Mouse (Mus musculus): ENCODE results near the gene Cnot11.

Gene Cnot11

GRCm38 (mm10) chr1:39555556-39556415 lies 21.0 kb downstream of the Cnot11 start:
- POLR2A ChIA-PET, result interaction anchor here in 2 of 4 experiments (1.3 to 3.1 kb wide), 5 partner anchors 8 to 20 kb away, joined by 4 to 15 read pairs (median 5); no protein-coding TSS in a partner anchor
- CTCF ChIA-PET, result interaction anchor here in 1 of 4 experiments (1.4 kb wide), 1 partner anchor 28 kb away, joined by 3 read pairs; no protein-coding TSS in a partner anchor

GRCm38 (mm10) chr1:39559009-39559408 lies 24.2 kb downstream of the Cnot11 start:
- ChIA-PET POLR2A (interaction anchor here in 2 of 4 experiments (0.9 to 3.1 kb wide), 3 partner anchors 13 to 17 kb away, joined by 3 to 15 read pairs (median 3); no protein-coding TSS in a partner anchor), CTCF (no interaction called here)

- CTCF ChIA-PET, result no interaction called here
- POLR2A ChIA-PET, result interaction anchor here in 2 of 4 experiments (1.3 to 1.7 kb wide), 3 partner anchors 11 to 15 kb away, joined by 3 to 9 read pairs (median 3); partner anchors contain the start of gene Rnf149 (in 1 of the 2)
Observed at GRCm38 (mm10) chr1:39561920-39562319, 27.1 kb downstream of the Cnot11 start.

GRCm38 (mm10) chr1:39563161-39563560 lies 28.4 kb downstream of the Cnot11 start:
- ChIA-PET POLR2A (interaction anchor here in 3 of 4 experiments (0.6 to 7.0 kb wide), 7 partner anchors 8 to 16 kb away, joined by 3 to 69 read pairs (median 6); partner anchors contain the start of gene Rnf149 (in 1 of the 3)), CTCF (no interaction called here)

- CTCF ChIA-PET, result no interaction called here
- POLR2A ChIA-PET, result interaction anchor here in 2 of 4 experiments (1.0 to 7.0 kb wide), 6 partner anchors 8 to 25 kb away, joined by 4 to 69 read pairs (median 7); partner anchors contain the start of gene Rnf149 (in 2 of the 2)
Observed at GRCm38 (mm10) chr1:39564603-39565002, 29.8 kb downstream of the Cnot11 start.

- CTCF ChIA-PET, result interaction anchor here in 1 of 4 experiments (0.7 kb wide), 1 partner anchor 81 kb away, joined by 3 read pairs; no protein-coding TSS in a partner anchor
- POLR2A ChIA-PET, result interaction anchor here in 2 of 4 experiments (1.2 to 7.0 kb wide), 7 partner anchors 8 to 24 kb away, joined by 3 to 69 read pairs (median 3); partner anchors contain the start of gene Rnf149 (in 2 of the 2)
Observed at GRCm38 (mm10) chr1:39568079-39568478, 33.3 kb downstream of the Cnot11 start.

GRCm38 (mm10) chr1:39571653-39572052 lies 36.9 kb downstream of the Cnot11 start:
- ChIA-PET POLR2A (interaction anchor here in 1 of 4 experiments (0.8 kb wide), 1 partner anchor 23 kb away, joined by 5 read pairs; no protein-coding TSS in a partner anchor), CTCF (no interaction called here)

DNA sequence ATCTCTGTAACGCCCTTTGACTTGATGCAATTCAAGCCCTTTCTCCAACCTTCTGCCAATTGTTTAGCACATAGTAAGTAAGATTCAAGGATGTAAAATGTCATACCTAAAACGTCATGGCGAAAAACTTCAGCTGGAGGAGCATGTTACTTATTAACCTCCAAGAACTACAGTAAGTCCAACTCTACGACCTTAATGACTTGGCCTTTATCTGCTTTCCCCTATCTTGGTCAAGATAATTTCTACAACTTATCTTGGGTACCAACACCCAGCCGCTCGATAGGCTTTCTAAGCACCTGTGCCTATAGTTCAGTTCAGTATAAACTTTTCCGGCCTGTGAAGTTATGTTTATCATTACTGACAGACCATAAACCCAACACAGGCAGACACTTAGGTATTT lies 39.1 kb downstream of the Cnot11 start:
- ChIA-PET POLR2A (interaction anchor here in 2 of 4 experiments (0.8 to 9.2 kb wide), 6 partner anchors 8 to 320 kb away, joined by 3 to 69 read pairs (median 4); no protein-coding TSS in a partner anchor), CTCF (no interaction called here)

- POLR2A ChIA-PET, result interaction anchor here in 3 of 4 experiments (0.5 to 9.2 kb wide), 27 partner anchors 7 to 373 kb away, joined by 3 to 69 read pairs (median 6); partner anchors contain the start of gene Cnot11 (in 1 of the 3)
- CTCF ChIA-PET, result interaction anchor here in 1 of 4 experiments (0.6 kb wide), 1 partner anchor 229 kb away, joined by 4 read pairs; no protein-coding TSS in a partner anchor
Observed at GRCm38 (mm10) chr1:39575778-39576375, 41.1 kb downstream of the Cnot11 start.

- ChIA-PET POLR2A (interaction anchor here in 3 of 4 experiments (0.5 to 9.2 kb wide), 40 partner anchors 8 to 372 kb away, joined by 3 to 69 read pairs (median 4); partner anchors contain the start of genes Cnot11 (in 1 of the 3) and Tbc1d8 (in 1 of the 3)), CTCF (interaction anchor here in 1 of 4 experiments (0.6 kb wide), 1 partner anchor 65 kb away, joined by 3 read pairs; no protein-coding TSS in a partner anchor)
Observed at GRCm38 (mm10) chr1:39576431-39577243, 41.8 kb downstream of the Cnot11 start.

GRCm38 (mm10) chr1:39577253-39577705 lies 42.5 kb downstream of the Cnot11 start, which contains the start of gene Rnf149:
Gene Rnf149 (minus strand): TSS chr1:39577405.
- ChIA-PET CTCF (no interaction called here), POLR2A (interaction anchor here in 3 of 4 experiments (0.5 to 9.2 kb wide), 31 partner anchors 9 to 204 kb away, joined by 3 to 69 read pairs (median 4); partner anchors contain the start of gene Tbc1d8 (in 1 of the 3))

GRCm38 (mm10) chr1:39578446-39578845 lies 43.7 kb downstream of the Cnot11 start:
- ChIA-PET POLR2A (interaction anchor here in 2 of 4 experiments (1.1 to 9.2 kb wide), 8 partner anchors 10 to 357 kb away, joined by 3 to 69 read pairs (median 3); no protein-coding TSS in a partner anchor), CTCF (interaction anchor here in 1 of 4 experiments (1.2 kb wide), 1 partner anchor 36 kb away, joined by 3 read pairs; no protein-coding TSS in a partner anchor)

- POLR2A ChIA-PET, result interaction anchor here in 1 of 4 experiments (1.3 to 9.2 kb wide), 3 partner anchors 13 to 28 kb away, joined by 4 to 69 read pairs (median 6); no protein-coding TSS in a partner anchor
- CTCF ChIA-PET, result interaction anchor here in 1 of 4 experiments (1.2 kb wide), 1 partner anchor 35 kb away, joined by 3 read pairs; no protein-coding TSS in a partner anchor
Observed at GRCm38 (mm10) chr1:39579139-39579538, 44.3 kb downstream of the Cnot11 start.

DNA sequence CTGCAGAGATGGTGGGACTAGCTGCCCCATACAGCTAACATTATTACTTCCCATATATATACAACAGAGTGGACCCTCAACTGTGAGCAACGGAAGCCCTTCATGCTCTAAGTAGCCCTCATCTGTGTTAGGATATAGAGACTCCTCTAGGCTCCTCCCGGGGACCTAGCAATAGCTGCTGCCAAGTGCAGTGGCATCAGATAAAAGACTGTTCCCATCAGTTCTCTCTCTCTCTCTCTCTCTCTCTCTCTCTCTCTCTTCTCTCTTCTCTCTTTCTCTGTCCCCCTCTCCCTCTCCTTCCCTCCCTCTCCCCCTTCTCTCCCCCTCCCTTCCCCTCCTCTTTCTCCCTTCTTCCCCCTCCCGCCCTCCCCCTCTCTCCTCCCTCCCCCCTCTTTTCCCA lies 46.4 kb downstream of the Cnot11 start:
- ChIA-PET POLR2A (interaction anchor here in 1 of 4 experiments (1.2 to 9.2 kb wide), 2 partner anchors 15 to 16 kb away, joined by 3 to 69 read pairs; no protein-coding TSS in a partner anchor), CTCF (interaction anchor here in 2 of 4 experiments (0.6 to 0.7 kb wide), 2 partner anchors 83 to 268 kb away, joined by 3 to 4 read pairs; no protein-coding TSS in a partner anchor)

DNA sequence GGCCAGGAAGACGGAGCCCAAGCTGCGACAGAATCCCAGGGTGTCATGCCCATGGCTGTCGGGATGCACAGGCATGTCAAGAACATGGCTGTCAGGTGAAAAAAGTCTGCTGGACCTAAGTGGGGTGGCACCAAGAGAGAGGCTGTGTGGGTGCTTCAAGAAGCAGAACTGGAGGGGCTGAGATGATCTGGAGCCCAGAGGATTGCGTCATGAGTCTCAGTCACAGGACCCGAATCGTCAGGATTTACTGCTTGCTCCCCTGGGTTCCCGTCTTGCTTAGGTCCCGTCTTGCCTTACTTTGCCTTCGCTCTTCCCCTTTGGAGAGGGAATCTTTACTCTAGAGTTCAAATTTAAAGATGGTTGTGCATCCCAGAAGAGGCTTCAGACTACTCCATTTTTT lies 48.4 kb downstream of the Cnot11 start:
- POLR2A ChIA-PET, result no interaction called here
- CTCF ChIA-PET, result interaction anchor here in 1 of 4 experiments (0.6 kb wide), 1 partner anchor 103 kb away, joined by 4 read pairs; no protein-coding TSS in a partner anchor

GRCm38 (mm10) chr1:39585416-39585815 lies 50.6 kb downstream of the Cnot11 start:
- ChIA-PET CTCF (no interaction called here), POLR2A (interaction anchor here in 1 of 4 experiments (0.5 to 1.1 kb wide), 2 partner anchors 11 to 454 kb away, joined by 3 to 5 read pairs; no protein-coding TSS in a partner anchor)

GRCm38 (mm10) chr1:39590193-39590592 lies 55.4 kb downstream of the Cnot11 start:
- POLR2A ChIA-PET, result no interaction called here
- CTCF ChIA-PET, result no interaction called here

Measured in embryonic stem cell, embryonic (primary cell).